Mouse (Mus musculus) CD4-positive helper T cell, adult 2 months (primary cell): ENCODE results near the gene Katnbl1.
"Not testable (repeated sequence)": the region's sequence is repeated elsewhere in the genome, so short reads cannot be mapped to it uniquely, and the experiment has no call there.

Source experiments
- DNase-seq: peaks from one replicate; pipeline ENCODE4 v3.0.0-alpha.2; 2012; ENCODE audit warnings: low read depth, missing footprints, low spot score

Katnbl1 gene

DNA sequence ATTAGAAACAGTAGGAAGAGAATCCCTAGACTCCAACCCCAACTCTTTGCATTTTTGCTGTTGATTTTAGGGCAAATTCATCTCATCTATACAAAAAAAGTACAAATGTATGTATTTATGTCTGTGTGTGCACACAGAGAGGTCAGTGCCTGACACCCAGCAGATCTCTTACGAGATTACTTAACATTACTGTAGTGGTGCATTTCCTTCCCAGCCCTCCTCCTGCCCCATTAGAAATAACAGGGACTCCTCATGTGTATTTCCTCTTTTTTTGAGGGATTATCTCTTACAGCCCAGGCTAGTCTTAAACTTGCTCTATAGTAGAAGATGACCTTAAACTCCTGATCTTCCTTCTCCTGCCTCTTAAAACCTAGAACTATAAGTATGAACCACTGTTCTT lies 13.7 kb downstream of the Katnbl1 start:
- no peak for DNase-seq

DNA sequence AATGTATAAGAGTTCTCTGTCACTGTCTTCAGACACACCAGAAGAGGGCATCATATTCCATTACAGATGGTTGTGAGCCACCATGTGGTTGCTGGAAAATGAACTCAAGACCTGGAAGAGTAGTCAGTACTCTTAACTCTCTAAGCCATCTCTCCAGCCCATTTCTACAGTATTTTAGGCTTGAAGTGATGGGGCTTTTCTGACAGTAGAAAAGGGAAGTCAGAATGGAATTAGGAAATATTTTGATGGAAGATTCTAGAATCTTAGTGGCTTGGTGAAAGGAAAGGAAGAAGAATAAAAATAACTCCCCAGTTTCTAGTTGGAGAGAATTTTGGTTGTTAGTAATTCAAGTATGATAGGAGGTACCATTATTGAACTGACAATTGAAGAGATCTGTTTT lies 14.9 kb downstream of the Katnbl1 start:
- DNase-seq, result no peak

DNA sequence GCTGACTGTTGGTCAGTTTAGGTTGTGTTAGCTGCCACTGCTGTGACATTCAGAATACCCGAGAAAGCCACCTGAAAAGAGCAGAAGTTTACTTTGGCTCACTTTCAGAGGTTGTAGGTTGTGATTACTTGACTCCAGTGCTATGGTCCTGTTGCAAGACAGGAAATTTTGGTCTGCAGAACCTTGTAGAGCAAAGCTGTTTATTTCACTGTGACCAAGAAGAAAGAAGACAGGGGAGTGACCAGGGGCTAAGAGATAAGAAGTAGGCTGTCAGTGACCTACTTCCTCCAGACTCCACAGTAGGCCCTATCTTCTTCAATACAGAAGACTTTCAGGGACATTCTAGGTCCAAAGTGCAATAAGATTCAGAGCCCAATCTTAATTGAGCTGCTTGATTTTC lies 17.6 kb downstream of the Katnbl1 start:
- no peak for DNase-seq

DNA sequence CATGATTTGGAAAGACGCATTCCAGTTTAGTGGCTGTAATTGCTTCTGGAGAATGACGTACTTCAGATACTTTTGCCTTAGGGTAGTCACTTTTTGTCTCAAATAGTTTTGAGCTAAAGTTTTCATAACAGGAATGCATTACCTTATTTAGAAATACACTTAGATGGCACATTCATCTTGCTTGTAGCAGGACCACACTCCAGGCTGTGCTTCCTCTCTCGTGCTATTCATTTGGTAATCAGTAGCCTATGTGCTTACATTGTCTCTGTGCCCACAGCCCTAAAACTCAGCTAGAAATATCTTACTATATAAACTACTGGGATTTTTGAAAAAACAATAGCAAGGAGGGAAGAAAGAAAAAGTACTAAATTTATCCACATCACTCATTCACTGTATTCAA lies 28.0 kb downstream of the Katnbl1 start:
- DNase-seq, result no peak

DNA sequence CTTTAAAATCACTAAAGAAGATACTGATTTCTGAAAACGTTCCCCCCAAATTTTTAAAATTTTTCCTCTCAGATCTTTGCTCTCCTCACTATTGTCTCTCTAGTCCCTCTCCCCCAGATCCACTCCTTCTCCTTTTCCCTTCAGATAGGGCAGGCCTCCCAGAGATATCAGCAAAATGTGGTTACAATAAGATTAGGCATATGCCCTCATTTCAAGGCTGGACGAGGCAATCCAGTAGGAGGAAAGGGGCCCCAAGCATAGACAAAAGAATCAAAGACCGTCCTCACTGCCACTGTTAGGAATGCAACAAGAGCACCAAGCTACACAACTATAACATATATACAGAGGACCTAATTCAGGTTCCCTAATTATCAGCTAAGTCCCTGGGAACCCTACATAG lies 46.3 kb downstream of the Katnbl1 start:
- DNase-seq, result no peak

DNA sequence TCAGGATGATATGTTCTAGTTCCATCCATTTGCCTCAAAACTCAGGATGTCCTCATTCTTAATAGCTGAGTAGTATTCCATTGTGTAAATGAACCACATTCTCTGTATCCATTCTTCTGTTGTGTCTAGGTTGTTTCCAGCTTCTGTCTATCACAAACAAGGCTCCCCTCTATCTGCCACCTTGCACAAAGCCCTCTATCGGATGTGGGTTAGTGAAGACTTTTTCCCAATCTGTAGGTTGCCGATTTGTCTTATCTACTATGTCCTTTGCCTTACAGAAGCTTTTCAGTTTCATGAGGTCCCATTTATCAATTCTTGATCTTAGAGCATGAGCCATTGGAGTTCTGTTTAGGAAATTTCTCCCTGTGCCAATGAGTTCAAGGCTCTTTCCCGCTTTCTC lies 49.5 kb downstream of the Katnbl1 start:
- DNase-seq, result not testable (repeated sequence)

DNA sequence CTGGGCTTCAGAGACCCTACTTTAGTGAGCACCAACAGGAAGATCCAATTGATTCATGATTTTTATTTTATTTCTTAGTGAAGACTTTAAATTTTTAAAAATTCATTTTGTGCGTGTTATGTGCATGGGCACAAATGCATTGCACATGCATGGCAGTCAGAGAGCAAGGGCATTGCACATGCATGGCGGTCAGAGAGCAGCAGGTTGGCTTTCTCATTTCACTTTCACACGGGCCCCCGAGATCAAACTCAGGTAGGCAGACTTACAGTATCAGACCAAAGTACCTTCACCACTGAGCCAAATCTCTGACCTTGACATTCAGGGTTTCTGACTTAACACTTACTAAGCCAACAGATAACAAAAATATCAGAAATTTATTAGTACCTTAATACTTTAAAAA lies 50.7 kb downstream of the Katnbl1 start:
- no peak for DNase-seq

DNA sequence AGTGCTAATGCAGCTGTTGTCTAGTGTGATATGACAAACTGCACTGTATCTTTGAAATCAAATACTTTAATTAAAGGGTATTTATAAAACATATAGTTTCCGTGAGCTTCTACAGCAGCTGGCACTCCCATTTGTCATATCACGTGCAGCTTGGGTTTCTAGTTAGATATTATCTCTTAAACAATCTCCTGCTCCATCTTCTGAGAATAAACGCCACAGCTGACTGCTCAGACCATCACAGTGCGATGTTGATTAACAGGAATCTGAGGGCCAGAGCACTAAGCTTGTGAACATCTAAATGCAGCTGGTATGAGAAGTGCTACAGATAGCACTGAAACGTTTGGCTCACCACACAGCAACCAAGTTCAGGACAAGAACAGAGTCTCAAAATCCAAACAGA lies 51.4 kb downstream of the Katnbl1 start:
- DNase-seq, result no peak

DNA sequence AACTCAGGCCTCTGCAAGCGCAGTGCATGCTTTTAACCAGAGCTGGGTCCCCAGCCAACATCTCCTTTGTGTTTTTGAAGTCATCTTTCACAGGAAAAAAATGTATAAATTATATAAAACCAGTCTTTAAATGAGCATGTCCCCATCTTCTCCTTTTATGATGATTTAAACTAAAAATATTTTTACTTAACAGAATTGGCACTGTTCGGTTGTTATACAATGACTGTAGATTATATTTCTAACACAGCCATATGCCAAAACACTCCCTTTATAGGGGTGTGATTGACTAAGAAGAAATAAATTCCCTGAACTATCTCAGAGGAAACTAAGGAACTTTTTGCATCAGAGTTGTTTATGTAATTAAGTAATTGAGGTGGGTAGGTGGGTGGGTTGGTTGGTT lies 53.5 kb downstream of the Katnbl1 start:
- DNase-seq, result no peak

DNA sequence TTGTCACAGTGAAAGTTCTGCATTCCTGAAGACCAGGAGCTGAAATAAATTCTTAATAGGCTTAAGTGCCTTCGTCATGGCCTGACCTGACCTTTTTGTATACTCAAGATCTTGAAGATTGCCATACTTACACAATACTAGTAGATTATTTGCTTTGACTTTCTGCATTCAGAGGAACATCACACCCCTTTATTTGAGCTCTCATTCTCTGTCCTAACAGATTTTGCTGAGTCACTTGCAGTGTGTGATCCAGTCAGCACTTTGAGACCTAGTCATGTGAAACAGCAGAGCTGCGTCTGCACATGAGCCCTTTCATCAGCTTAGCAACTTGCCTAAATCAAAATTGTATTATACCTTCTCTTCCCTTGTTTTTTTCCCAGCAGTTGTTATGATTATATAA lies 54.3 kb downstream of the Katnbl1 start:
- DNase-seq, result no peak

DNA sequence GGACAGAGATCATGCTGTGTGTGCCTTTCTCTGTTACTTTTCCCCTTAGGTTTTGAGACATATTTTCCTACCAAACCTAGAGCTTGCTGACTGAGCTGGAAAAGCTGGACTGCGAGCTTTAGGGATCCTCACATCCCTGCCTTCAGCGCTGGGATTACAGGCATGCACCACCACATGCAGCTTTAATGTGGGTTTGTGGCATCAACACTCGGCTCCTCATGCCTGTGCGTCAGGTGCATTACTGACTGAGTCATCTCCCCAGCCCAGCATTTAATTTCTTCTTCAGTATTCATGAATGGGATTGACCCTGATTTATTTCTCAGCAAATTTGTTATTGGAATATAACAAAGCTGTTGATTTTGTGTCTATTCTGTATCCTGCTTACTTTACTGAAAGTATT lies 57.3 kb downstream of the Katnbl1 start:
- DNase-seq, result no peak

DNA sequence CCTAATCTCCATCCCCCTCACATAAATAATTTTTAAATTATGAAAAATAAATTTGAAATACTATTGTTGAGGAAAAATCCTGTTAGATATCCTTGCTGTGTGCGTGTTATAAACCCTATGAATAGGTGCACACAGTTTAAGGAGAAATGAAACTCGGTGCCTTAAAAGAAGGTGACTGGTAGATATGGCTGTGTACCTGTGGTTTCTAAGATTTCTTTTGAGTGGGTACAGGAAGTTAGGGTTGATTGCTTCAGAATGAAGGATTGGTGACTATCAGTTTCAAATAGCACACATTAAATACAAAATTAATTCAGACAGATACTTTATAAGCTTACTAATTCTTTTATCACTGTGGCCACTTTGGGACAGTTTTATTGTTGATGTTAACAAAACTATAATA lies 58.6 kb downstream of the Katnbl1 start:
- no peak for DNase-seq

DNA sequence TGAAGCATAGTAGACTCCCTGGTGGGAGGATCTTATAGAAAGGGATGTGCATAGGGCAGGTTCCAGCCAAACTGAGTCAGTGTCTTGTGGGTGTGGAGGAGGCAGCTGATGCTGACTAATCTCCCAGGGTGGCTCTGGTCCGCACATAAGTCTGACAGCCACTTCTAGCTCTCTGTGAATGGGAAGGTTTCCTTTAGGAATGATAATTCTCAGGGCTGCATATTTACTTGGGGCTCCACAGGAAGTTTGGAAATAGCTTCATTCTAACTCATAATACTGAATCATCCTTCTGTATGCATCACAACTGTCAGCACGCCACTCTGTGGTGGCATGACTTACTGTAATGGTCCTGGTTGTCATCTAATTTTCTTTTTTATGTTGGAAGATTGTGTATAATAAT lies 64.5 kb downstream of the Katnbl1 start:
- DNase-seq, result no peak

DNA sequence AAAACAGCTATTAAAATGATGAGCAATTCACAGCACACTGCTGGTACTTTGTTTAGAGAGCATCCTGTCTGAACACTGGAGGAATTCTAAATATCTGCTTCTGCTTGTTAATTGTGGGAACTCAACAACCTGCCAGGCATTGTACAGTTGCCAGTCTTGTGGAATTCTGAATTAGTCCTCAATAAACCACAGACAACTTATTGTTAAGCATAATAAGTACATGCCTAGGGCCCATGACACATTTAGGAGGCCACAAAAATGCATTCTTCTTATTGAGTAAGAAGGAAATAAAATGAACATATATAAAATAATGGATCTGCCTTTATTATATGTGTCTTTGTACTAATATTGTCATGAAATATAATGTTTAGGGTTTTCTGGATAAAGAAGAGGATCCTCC lies 66.5 kb downstream of the Katnbl1 start:
- no peak for DNase-seq

DNA sequence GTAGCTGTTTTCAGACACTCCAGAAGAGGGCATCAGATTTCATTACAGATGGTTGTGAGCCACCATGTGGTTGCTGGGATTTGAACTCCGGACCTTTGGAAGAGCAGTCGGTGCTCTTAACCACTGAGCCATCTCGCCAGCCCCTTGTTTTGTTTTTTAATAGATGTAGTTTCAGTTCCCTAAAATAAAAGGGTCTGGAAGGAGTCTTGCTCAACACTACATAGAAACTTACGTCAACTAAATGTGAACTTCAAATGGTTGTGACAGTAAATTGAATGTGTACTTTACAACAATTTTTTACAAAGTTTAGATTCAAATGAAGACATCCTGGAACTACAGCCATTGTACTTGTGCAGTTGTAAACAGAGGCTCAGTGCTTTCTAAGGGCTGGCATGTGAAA lies 69.0 kb downstream of the Katnbl1 start:
- not testable (repeated sequence) for DNase-seq

DNA sequence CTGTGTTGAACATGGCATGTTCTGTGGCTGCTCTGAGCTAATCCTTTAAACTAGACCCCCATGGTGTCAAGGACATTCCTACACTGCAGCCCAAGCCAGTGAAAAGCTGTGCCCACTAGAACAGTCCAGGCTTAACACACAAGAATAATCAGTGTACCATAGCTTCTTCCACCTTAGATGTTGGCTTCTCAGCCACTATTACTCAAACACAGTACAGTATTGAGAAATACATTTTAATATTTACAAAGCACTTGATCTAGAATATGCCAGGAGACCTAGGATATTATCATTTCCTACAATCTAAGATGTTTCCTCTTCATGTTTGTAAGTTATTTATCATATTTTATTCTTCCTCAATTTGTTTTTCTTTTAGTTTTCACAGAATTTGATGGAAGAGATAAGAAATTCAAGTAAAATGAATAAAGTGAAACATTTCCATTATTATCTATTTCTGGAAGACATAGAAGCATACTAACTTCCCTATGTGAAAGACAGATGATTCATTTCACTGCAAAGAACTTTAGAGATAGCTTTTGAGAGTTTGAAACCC lies 69.6 kb downstream of the Katnbl1 start:
- DNase-seq, result no peak

DNA sequence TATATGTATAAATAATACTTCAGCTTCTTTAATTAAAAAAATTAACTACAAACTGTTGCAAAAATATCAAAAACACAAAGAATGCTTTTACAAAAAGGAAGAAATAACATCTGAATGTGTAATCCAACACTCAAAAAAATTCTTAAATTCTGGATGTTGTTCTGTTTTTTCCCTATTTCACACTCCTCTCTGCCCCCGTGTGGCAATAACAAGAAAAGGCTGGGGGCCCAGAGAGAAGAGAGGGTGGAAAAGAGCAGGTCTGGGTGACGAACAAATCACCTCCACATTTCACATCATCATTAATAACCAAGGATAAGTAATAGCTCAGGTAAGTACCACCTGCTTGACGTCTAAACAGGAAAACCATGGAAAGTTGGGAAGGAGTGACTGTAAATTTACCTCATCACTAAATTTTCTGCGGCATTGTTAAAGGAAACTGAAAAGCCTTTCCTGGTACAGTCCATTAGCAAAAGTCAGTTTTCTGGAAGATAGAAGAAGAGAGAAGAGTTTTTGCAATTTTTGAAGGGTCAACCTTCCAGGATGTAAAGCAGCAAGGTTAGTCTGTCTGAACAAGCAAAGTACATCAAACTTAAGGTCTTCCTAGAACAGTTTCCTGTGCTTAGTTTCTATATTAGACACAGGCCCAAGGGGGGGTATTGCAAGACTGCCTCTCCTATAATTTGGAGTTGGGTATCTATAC lies 70.7 kb downstream of the Katnbl1 start:
- DNase-seq, result peak; percentile 34

DNA sequence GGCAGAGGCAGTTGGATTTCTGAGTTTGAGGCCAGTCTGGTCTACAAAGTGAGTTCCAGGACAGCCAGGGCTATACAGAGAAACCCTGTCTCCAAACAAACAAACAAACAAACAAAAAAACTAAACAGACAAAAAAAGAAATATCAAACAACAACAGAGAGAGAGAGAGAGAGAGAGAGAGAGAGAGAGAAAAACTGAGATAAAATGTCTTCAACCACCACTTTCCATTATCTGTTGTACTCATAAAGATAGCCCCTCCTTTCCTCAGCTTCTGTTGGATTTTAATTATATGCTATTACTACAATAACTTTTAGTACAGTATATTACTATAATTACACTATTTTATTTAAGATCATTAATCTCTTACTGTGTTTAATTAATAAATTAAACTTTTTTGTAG lies 73.5 kb downstream of the Katnbl1 start:
- DNase-seq, result not testable (repeated sequence)

DNA sequence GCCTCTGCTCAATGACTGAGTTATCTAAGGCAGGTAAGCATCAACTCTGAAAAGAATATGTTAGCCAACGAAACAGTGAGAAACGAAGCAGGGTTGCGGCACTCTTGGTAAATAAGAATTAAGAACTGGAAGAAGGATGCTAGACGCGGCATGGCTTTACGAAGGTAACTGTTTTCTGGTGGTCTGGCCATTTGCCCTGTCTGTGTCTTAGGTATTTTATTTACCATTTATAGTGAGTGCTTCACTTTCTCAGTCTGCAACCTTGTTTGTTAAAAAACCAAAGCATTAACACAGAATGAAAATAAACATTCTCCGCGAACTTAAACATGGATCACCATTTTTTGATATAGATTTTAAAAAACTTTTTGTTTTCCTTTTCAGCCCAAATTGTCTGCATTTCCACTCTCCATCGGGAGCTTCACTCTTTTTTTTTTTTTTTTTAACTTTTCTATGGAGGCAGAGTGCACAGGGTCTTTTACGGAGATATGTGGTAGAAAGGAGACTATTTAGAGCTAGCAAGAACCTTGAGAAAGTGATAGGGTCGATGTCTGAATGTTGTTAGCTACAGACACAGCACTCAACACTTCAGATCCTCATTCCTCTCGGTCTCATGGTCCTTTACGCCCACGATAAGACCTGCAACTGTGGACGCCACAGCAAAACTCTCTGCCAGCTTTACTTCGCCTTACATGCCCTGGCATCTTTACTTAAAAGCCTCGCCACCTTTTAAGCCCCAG lies 75.3 kb downstream of the Katnbl1 start:
- no peak for DNase-seq

DNA sequence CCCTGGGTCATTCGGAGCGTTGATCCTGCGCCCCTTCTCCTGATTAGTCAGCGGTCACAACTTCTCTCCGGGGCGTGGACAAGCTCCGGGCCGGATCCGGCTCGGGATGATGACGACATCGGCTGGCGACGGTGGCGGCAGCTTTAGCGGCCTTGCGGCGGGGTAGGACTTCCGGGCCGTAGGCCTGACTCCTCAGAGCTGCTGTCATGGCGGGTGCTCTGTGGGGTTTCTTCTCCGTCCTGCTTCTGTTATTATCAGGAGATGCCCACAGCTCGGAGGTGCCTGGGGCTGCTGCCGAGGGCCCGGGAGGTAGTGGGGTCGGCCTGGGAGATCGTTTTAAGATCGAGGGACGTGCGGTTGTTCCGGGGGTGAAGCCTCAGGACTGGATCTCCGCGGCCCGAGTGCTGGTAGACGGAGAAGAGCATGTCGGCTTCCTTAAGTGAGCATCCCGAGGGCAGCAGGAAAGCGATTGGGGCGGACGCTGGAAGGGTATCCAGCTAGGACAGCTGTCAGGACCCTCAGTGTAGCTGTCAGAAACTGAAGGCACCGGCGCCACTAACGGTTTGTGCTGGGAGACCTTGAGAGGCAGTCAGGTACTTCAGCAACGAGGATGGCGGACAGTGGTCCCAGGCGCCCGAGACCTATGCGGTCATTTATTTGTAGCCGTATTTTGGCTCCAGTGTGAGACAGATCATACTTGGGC lies 76.0 kb downstream of the Katnbl1 start, which contains the start of gene Emc7:
Emc7 (plus strand) TSS at position 136 of the 703 bp plus-strand sequence.
- peak; percentile 95 for DNase-seq

DNA sequence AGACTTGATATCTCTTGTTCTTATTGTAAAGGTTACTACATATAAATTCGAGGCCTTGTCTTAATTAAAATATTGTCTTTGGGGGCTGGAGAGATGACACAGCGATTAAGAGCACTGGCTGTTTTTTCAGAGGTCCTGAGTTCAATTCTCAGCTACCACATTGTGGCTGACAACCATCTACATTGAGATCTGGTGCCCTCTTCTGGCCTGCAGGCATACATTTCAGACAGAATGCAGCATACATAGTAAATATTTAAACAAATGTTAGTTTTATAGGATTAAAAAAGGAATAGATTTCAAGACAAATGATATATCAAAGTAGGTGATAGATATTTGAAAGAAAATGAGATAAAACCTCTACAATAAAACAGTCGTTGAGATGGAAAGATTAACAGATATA lies 81.5 kb downstream of the Katnbl1 start:
- no peak for DNase-seq
